Mouse (Mus musculus) intestine, embryonic 14.5 days (tissue): ENCODE data around the gene Trim63. TPM values are rescaled to one million over a fixed set of nuclear protein-coding genes. Genes with fewer than 3 reads are reported as not detected.

Source experiments
- ATAC-seq: fragments of 200-750 bp; cut with Nextera tagmentation; replicated peaks from 2 replicates; pipeline ENCODE4 v1.8.0; 2017; ENCODE audit warnings: low read depth, moderate number of reproducible peaks, moderate TSS enrichment, moderate library complexity; ENCODE audit not compliant: low FRiP score, low TSS enrichment
- DNase-seq: peaks from one replicate; pipeline ENCODE4 v3.0.0-alpha.2; 2018; ENCODE audit warnings: low spot score
- H3K27ac ChIP-seq: fragments of 300-500 bp; sonication (generic); 2 replicates; pipeline ENCODE4 v1.5.1; 2014; ENCODE audit warnings: low read depth, mild to moderate bottlenecking, control low read depth
- H3K27me3 ChIP-seq: fragments of 300-500 bp; sonication (generic); replicated peaks from 2 replicates; pipeline ENCODE4 v1.6.1; 2014; ENCODE audit warnings: low read length, control low read depth; ENCODE audit not compliant: control insufficient read depth, insufficient read depth
- H3K36me3 ChIP-seq: fragments of 300-500 bp; sonication (generic); 2 replicates; pipeline ENCODE4 v1.6.1; 2014; ENCODE audit warnings: low read length, control low read depth; ENCODE audit not compliant: control insufficient read depth, insufficient read depth
- H3K4me1 ChIP-seq: fragments of 300-500 bp; sonication (generic); replicated peaks from 2 replicates; pipeline ENCODE4 v1.6.1; 2014; ENCODE audit warnings: low read length, control low read depth, mixed read lengths; ENCODE audit not compliant: control insufficient read depth, insufficient read depth
- H3K4me2 ChIP-seq: fragments of 300-500 bp; sonication (generic); 2 replicates; pipeline ENCODE4 v1.6.1; 2014; ENCODE audit warnings: low read length
- H3K4me3 ChIP-seq: fragments of 300-500 bp; sonication (generic); 2 replicates; pipeline ENCODE4 v1.5.1; 2014; ENCODE audit warnings: low read depth, low read length, control low read depth, mixed read lengths
- H3K9ac ChIP-seq: fragments of 300-500 bp; sonication (generic); 2 replicates; pipeline ENCODE4 v1.6.1; 2014; ENCODE audit warnings: mild to moderate bottlenecking, low read length
- H3K9me3 ChIP-seq: fragments of 300-500 bp; sonication (generic); 2 replicates; pipeline ENCODE4 v1.6.1; 2016; ENCODE audit warnings: low read length, control low read depth; ENCODE audit not compliant: control insufficient read depth
- WGBS: fragments of 180-500 bp; shearing (Covaris S2); extraction: QIAGEN DNeasy Blood & Tissue Kit; methylation state at CpG from one replicate; pipeline ENCODE4 v1.1.7; 2014; 5-methylcytosine and 5-hydroxymethylcytosine counted together
- polyA plus RNA-seq: library from polyadenylated mRNA; unstranded; fragments of >200 nt; fragmentation: Nextera tagmentation; extraction: Ambion mirVana; gene quantifications from 2 replicates; pipeline ENCODE4 v1.2.1, GENCODE M21; 2014

Trim63 gene
- polyA plus RNA-seq, 1 experiment from 2014 or later: not detected

DNA sequence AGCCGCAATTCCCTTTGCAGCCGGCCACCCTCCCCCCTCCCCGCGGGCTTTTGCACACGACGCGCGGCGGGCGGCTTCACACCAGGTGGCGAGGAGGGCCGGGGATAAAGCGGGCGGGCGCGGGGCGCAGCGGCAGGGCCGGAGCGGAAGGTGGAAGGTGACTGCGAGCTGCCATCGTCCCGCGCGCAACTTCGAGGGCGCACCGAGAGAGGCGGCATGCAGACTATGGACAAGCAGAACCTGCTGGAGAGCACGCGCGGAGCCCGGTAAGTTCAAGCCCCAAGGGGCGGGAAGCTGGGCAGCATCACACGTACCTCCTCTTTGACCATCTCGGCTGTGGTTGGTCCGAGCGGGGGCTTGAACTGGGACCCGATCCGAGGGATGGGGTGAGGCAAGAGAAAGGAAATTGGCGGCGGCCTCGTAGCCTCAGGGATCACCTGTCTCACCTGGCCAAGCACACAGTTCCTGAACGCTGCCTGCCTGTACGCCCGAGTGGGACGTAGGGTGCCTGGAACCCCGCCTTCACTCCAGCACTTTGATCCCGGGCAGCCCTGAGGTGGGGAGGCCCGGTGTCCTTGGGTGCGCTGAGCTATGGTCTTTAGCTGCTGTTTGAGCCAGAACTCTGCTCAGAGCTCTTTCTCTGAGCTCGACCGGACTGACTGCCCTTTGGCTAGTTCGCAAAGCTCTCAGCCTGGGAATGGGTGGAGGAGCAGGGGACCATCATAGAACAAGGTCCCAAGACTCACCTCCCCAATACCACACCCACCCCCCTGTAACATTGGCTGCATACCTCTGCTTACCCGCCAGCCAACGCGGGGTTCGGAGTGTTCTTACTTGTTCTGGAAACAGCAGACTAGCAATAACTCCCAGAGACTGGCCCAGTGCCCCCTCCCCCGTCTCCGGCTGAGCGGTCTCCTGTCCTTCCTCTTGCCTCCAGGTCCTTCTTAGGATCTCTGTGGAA, 28.4 kb downstream of the Trim63 start, which contains the start of gene Slc30a2:
Slc30a2 (plus strand) TSS at position 111 of the 961 bp plus-strand sequence.
- H3K36me3 ChIP-seq: no peaks in the 10 kb centered on the region
- peaks cover 44% of the 10 kb centered on the region for H3K27me3 ChIP-seq
- no peak within 1 kb of the TSS for H3K9ac ChIP-seq
- no peaks in the 10 kb centered on the region for H3K9me3 ChIP-seq
- H3K27ac ChIP-seq: no peak within 1 kb of the TSS
- peak; percentile 74 for DNase-seq
- peak; percentile 43; the same call in 1 of the 2 replicates for ATAC-seq
- peak within 1 kb of the TSS; percentile 29 for H3K4me3 ChIP-seq
- peaks cover 11% of the 10 kb centered on the region; the same call in 1 of the 2 replicates for H3K4me1 ChIP-seq
- WGBS: 2% methylated on average over 60 of the region's 61 CpGs
- H3K4me2 ChIP-seq: peak within 1 kb of the TSS; percentile 47

- H3K27me3 ChIP-seq: peaks cover 44% of the 10 kb centered on the region
- 38% methylated on average over 3 of the region's 3 CpGs for WGBS
These were observed 29.7 kb downstream of the Trim63 start for GRCm38 (mm10) chr4:134344620-134345019.

DNA sequence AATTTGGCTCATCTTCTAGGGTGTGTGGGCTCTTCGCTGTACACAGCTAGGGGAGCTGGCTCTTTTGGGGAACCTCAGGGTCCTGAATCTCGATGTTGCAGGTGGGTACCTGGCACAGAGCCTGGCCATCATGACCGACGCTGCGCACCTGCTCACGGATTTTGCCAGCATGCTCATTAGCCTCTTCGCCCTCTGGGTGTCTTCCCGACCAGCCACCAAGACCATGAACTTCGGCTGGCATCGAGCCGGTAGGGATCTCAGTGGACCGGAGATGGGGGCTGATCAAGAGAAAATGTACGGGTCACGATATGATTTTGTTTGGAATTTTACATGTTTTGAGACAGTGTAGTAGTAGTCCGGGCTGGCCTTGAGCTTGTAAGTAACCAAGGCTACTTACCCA, 30.9 kb downstream of the Trim63 start:
- Histone ChIP-seq H3K27ac (no peak overlapping the region), H3K36me3 (no peaks in the 10 kb centered on the region), H3K4me1 (peaks cover 11% of the 10 kb centered on the region; the same call in 1 of the 2 replicates), H3K27me3 (peaks cover 44% of the 10 kb centered on the region), H3K4me2 (no peak overlapping the region), H3K9ac (no peak overlapping the region), H3K4me3 (no peak overlapping the region), H3K9me3 (no peaks in the 10 kb centered on the region)
- no peak for DNase-seq
- no peak for ATAC-seq
- WGBS: 90% methylated on average over 15 of the region's 15 CpGs

More at GRCm38 (mm10) chr4:134344620-134345019, 29.7 kb downstream of the Trim63 start:
- no peak overlapping the region for H3K4me3 ChIP-seq
- no peak for ATAC-seq
- H3K9ac ChIP-seq: no peak overlapping the region
- no peak for DNase-seq
- peaks cover 11% of the 10 kb centered on the region; the same call in 1 of the 2 replicates for H3K4me1 ChIP-seq
- H3K4me2 ChIP-seq: no peak overlapping the region
- H3K9me3 ChIP-seq: no peaks in the 10 kb centered on the region
- no peaks in the 10 kb centered on the region for H3K36me3 ChIP-seq
- H3K27ac ChIP-seq: no peak overlapping the region

- ATAC-seq: no peak
- Histone ChIP-seq H3K27ac (no peak overlapping the region), H3K36me3 (no peaks in the 10 kb centered on the region), H3K9me3 (no peaks in the 10 kb centered on the region), H3K4me3 (no peak overlapping the region), H3K9ac (no peak overlapping the region), H3K27me3 (peaks cover 25% of the 10 kb centered on the region), H3K4me1 (peaks cover 15% of the 10 kb centered on the region), H3K4me2 (no peak overlapping the region)
- no peak for DNase-seq
- WGBS: 81% methylated on average over 11 of the region's 11 CpGs
These were observed 33.2 kb downstream of the Trim63 start for GRCm38 (mm10) chr4:134348078-134348477.

GRCm38 (mm10) chr4:134348545-134348944, 33.6 kb downstream of the Trim63 start:
- WGBS: 82% methylated on average over 5 of the region's 5 CpGs
- H3K4me3 ChIP-seq: no peak overlapping the region
- ATAC-seq (no peak), DNase-seq (no peak)
- peaks cover 21% of the 10 kb centered on the region for H3K27me3 ChIP-seq
- H3K4me1 ChIP-seq: peaks cover 13% of the 10 kb centered on the region
- no peaks in the 10 kb centered on the region for H3K9me3 ChIP-seq
- no peak overlapping the region for H3K4me2 ChIP-seq
- no peak overlapping the region for H3K9ac ChIP-seq
- no peak overlapping the region for H3K27ac ChIP-seq
- H3K36me3 ChIP-seq: no peaks in the 10 kb centered on the region

DNA sequence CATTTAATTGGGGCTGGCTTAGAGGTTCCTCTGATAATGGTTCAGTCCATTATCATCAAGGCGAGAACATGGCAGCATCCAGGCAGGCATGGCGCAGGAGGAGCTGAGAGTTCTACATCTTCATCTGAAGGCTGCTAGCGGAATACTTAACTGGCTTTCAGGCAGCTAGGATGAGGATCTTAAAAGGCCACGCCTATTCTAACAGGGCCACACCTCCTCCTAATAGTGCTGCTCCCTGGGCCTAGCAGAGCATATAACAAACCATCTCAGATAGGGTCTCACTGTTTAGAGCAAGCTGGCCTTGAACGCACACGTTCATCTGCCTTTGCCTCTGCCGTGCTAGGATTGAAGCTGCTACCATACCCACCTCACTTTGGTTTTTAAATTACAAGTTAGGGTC, 34.9 kb downstream of the Trim63 start:
- Histone ChIP-seq H3K27ac (no peak overlapping the region), H3K36me3 (no peaks in the 10 kb centered on the region), H3K4me2 (no peak overlapping the region), H3K4me3 (no peak overlapping the region), H3K27me3 (peaks cover 8% of the 10 kb centered on the region), H3K9me3 (no peaks in the 10 kb centered on the region), H3K9ac (no peak overlapping the region), H3K4me1 (peaks cover 13% of the 10 kb centered on the region)
- ATAC-seq: no peak
- no peak for DNase-seq
- WGBS: 90% methylated on average over 7 of the region's 7 CpGs

DNA sequence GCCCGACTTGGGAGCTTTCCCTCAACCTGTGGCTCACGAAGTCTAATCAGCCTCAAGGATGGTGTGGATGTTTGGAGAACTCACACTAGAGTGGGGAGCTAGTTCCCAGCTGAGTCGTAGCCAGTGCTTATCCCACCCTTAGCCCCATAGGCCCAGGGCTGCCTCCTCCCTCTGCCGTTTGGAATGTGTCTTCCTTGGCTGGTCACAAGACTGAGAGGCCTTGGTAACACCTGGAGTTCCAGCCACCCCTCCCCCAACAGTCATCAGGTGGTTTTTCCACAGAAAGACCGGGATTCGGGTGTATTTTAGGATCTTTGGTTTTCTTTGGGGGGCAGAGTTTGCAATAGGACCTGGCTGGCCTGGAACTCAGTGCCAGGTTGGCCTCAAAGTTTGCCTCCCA, 35.7 kb downstream of the Trim63 start:
- 85% methylated on average over 6 of the region's 6 CpGs for WGBS
- Histone ChIP-seq H3K4me2 (no peak overlapping the region), H3K9ac (no peak overlapping the region), H3K27ac (no peak overlapping the region), H3K4me3 (no peak overlapping the region), H3K27me3 (peaks cover 3% of the 10 kb centered on the region; the same call in 1 of the 2 replicates), H3K36me3 (no peaks in the 10 kb centered on the region), H3K4me1 (peaks cover 13% of the 10 kb centered on the region), H3K9me3 (no peaks in the 10 kb centered on the region)
- ATAC-seq (no peak), DNase-seq (no peak)

DNA sequence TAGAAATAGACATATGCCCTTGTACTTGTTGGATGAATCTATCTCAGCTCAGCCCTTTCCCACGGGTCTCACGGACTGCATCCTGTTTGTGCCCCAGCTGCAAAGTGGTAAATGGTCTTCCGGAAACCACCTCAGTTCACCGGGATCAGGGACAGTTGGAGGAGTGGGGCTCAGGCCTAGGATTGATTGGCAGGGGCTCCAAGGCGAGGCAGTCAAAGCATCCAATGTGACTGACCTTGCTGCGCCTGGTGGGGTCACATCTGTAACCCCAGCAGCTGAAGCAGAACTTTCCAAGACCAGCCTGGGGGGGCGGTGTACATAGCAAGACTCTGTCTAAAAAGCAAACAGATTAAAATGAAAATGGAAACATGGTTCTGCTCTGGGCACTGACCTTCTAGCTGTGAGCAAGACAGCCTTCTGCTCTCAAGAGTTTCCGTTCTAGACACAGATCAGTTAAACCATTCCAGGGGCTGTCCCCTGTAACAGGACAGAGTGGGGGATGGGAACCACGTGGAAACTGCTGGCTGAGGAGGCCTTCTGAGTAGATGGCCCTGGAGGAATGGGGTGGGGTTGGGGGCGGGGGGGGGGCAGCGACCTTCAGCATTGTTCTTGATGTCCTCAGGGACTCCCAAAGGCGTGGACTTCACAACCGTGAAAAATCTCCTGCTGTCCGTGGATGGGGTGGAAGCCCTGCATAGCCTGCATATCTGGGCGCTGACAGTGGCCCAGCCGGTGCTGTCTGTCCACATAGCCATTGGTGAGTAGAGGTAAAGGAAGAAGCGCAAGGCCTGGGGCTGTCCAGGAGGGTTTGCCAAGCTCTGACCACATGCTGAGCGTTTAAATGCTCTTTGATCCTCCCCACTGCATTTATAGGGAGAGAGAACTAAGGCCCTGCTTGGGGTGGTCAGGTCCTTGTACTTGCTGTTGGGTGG, 36.7 kb downstream of the Trim63 start:
- ATAC-seq: no peak
- Histone ChIP-seq H3K27me3 (no peaks in the 10 kb centered on the region), H3K9ac (no peak overlapping the region), H3K4me3 (no peak overlapping the region), H3K4me1 (peaks cover 18% of the 10 kb centered on the region), H3K27ac (no peak overlapping the region), H3K36me3 (no peaks in the 10 kb centered on the region), H3K4me2 (no peak overlapping the region), H3K9me3 (no peaks in the 10 kb centered on the region)
- DNase-seq: no peak
- 48% methylated on average over 18 of the region's 18 CpGs for WGBS
